Mouse (Mus musculus): ENCODE results near the gene Colgalt1.

GRCm38 (mm10) chr8:71667256-71667655 lies 56.5 kb downstream of the Colgalt1 start:
- TF ChIP-seq CTCF (conservative IDR thresholded peaks at IDR 0.05; ENCODE audit: low read length), result no peak
- no peak for TF ChIP-seq NANOG (IDR thresholded peaks at IDR 0.05; ENCODE audit: borderline replicate concordance, low read length)
- TF ChIP-seq POU5F1 (IDR thresholded peaks at IDR 0.05; ENCODE audit: borderline replicate concordance, low read length), result no peak
